Mouse (Mus musculus): ENCODE results near the gene Pde4d. TPM values are rescaled to one million over a fixed set of nuclear protein-coding genes. Genes with fewer than 3 reads are reported as not detected.
A peak's percentile ranks its signal among the peaks of the same experiment; 100 is the strongest.
"Not testable (repeated sequence)": the region's sequence is repeated elsewhere in the genome, so short reads cannot be mapped to it uniquely, and the experiment has no call there.

Gene Pde4d
- polyA plus RNA-seq, 1 experiment from 2014 or later: 8.7 TPM

- Histone ChIP-seq H3K27ac (ENCODE audit: low read depth, low read length) (no peak overlapping the region), H3K4me2 (no peak overlapping the region), H3K9ac (ENCODE audit: low read length) (no peak overlapping the region), H3K4me3 (ENCODE audit: low read depth, low read length) (no peak overlapping the region), H3K9me3 (ENCODE audit: control insufficient read depth, low read length) (no peaks in the 10 kb centered on the region), H3K4me1 (ENCODE audit: control insufficient read depth, insufficient read depth, low read length) (no peaks in the 10 kb centered on the region), H3K36me3 (ENCODE audit: control insufficient read depth, insufficient read depth, low read length) (no peaks in the 10 kb centered on the region), H3K27me3 (ENCODE audit: control insufficient read depth, insufficient read depth, low read length) (no peaks in the 10 kb centered on the region)
- 0 out of 2 replicates have a peak, but pooled peaks have one; percentile 19 for ATAC-seq (ENCODE audit: low FRiP score)
- no peak for DNase-seq (ENCODE audit: low spot score, missing footprints)
- 59% methylated on average over 3 of the region's 3 CpGs for WGBS
Measured at GRCm38 (mm10) chr13:108772386-108772785, 322.6 kb downstream of the Pde4d start.

GRCm38 (mm10) chr13:108774981-108775380 is 325.2 kb downstream of the Pde4d start:
- DNase-seq (ENCODE audit: low spot score, missing footprints): no peak
- H3K27ac ChIP-seq (ENCODE audit: low read depth, low read length): no peak overlapping the region
- ATAC-seq (ENCODE audit: low FRiP score): no peak
- WGBS: 93% methylated on average over 1 of the region's 1 CpGs
- no peak overlapping the region for H3K4me2 ChIP-seq
- H3K36me3 ChIP-seq (ENCODE audit: control insufficient read depth, insufficient read depth, low read length): no peaks in the 10 kb centered on the region
- H3K27me3 ChIP-seq (ENCODE audit: control insufficient read depth, insufficient read depth, low read length): no peaks in the 10 kb centered on the region
- no peak overlapping the region for H3K9ac ChIP-seq (ENCODE audit: low read length)
- no peaks in the 10 kb centered on the region for H3K9me3 ChIP-seq (ENCODE audit: control insufficient read depth, low read length)
- H3K4me1 ChIP-seq (ENCODE audit: control insufficient read depth, insufficient read depth, low read length): no peaks in the 10 kb centered on the region
- no peak overlapping the region for H3K4me3 ChIP-seq (ENCODE audit: low read depth, low read length)

GRCm38 (mm10) chr13:108775882-108776281 is 326.1 kb downstream of the Pde4d start:
- no peak for ATAC-seq (ENCODE audit: low FRiP score)
- H3K27ac ChIP-seq (ENCODE audit: low read depth, low read length): no peak overlapping the region
- WGBS: 88% methylated on average over 7 of the region's 7 CpGs

GRCm38 (mm10) chr13:108797620-108798019 is 347.9 kb downstream of the Pde4d start:
- 74% methylated on average over 3 of the region's 3 CpGs for WGBS
- DNase-seq (ENCODE audit: low spot score, missing footprints): not testable (repeated sequence)

More at GRCm38 (mm10) chr13:108775882-108776281, 326.1 kb downstream of the Pde4d start:
- peak; percentile 45 for DNase-seq (ENCODE audit: low spot score, missing footprints)
- Histone ChIP-seq H3K4me1 (ENCODE audit: control insufficient read depth, insufficient read depth, low read length) (no peaks in the 10 kb centered on the region), H3K9me3 (ENCODE audit: control insufficient read depth, low read length) (no peaks in the 10 kb centered on the region), H3K4me3 (ENCODE audit: low read depth, low read length) (no peak overlapping the region), H3K36me3 (ENCODE audit: control insufficient read depth, insufficient read depth, low read length) (no peaks in the 10 kb centered on the region), H3K9ac (ENCODE audit: low read length) (no peak overlapping the region), H3K27me3 (ENCODE audit: control insufficient read depth, insufficient read depth, low read length) (no peaks in the 10 kb centered on the region), H3K4me2 (no peak overlapping the region)

GRCm38 (mm10) chr13:108809191-108809590 is 359.4 kb downstream of the Pde4d start:
- no peak overlapping the region for H3K4me3 ChIP-seq (ENCODE audit: low read depth, low read length)
- 94% methylated on average over 7 of the region's 7 CpGs for WGBS

More at GRCm38 (mm10) chr13:108797620-108798019, 347.9 kb downstream of the Pde4d start:
- not testable (repeated sequence) for H3K4me1 ChIP-seq (ENCODE audit: control insufficient read depth, insufficient read depth, low read length); H3K9me3 ChIP-seq (ENCODE audit: control insufficient read depth, low read length); H3K9ac ChIP-seq (ENCODE audit: low read length); H3K4me3 ChIP-seq (ENCODE audit: low read depth, low read length); H3K36me3 ChIP-seq (ENCODE audit: control insufficient read depth, insufficient read depth, low read length); H3K27me3 ChIP-seq (ENCODE audit: control insufficient read depth, insufficient read depth, low read length); H3K27ac ChIP-seq (ENCODE audit: low read depth, low read length); ATAC-seq (ENCODE audit: low FRiP score); H3K4me2 ChIP-seq

GRCm38 (mm10) chr13:108812956-108813355 is 363.2 kb downstream of the Pde4d start:
- DNase-seq (ENCODE audit: low spot score, missing footprints) (no peak), ATAC-seq (ENCODE audit: low FRiP score) (no peak)
- no peak overlapping the region for H3K27ac ChIP-seq (ENCODE audit: low read depth, low read length)
- no peaks in the 10 kb centered on the region for H3K4me1 ChIP-seq (ENCODE audit: control insufficient read depth, insufficient read depth, low read length)
- H3K9ac ChIP-seq (ENCODE audit: low read length): no peak overlapping the region
- no peak overlapping the region for H3K4me3 ChIP-seq (ENCODE audit: low read depth, low read length)
- H3K27me3 ChIP-seq (ENCODE audit: control insufficient read depth, insufficient read depth, low read length): no peaks in the 10 kb centered on the region
- no peaks in the 10 kb centered on the region for H3K36me3 ChIP-seq (ENCODE audit: control insufficient read depth, insufficient read depth, low read length)
- no peak overlapping the region for H3K4me2 ChIP-seq
- 57% methylated on average over 3 of the region's 3 CpGs for whole genome bisulfite sequencing
- no peaks in the 10 kb centered on the region for H3K9me3 ChIP-seq (ENCODE audit: control insufficient read depth, low read length)

More at GRCm38 (mm10) chr13:108809191-108809590, 359.4 kb downstream of the Pde4d start:
- Histone ChIP-seq H3K27me3 (ENCODE audit: control insufficient read depth, insufficient read depth, low read length) (no peaks in the 10 kb centered on the region), H3K9me3 (ENCODE audit: control insufficient read depth, low read length) (no peaks in the 10 kb centered on the region), H3K36me3 (ENCODE audit: control insufficient read depth, insufficient read depth, low read length) (no peaks in the 10 kb centered on the region), H3K27ac (ENCODE audit: low read depth, low read length) (no peak overlapping the region), H3K4me1 (ENCODE audit: control insufficient read depth, insufficient read depth, low read length) (no peaks in the 10 kb centered on the region), H3K4me2 (no peak overlapping the region), H3K9ac (ENCODE audit: low read length) (no peak overlapping the region)
- ATAC-seq (ENCODE audit: low FRiP score) (no peak), DNase-seq (ENCODE audit: low spot score, missing footprints) (no peak)

GRCm38 (mm10) chr13:108819846-108820408 is 370.2 kb downstream of the Pde4d start:
- DNase-seq (ENCODE audit: low spot score, missing footprints): no peak
- Histone ChIP-seq H3K36me3 (ENCODE audit: control insufficient read depth, insufficient read depth, low read length) (no peaks in the 10 kb centered on the region), H3K4me2 (no peak overlapping the region), H3K4me3 (ENCODE audit: low read depth, low read length) (no peak overlapping the region), H3K9ac (ENCODE audit: low read length) (no peak overlapping the region), H3K27ac (ENCODE audit: low read depth, low read length) (no peak overlapping the region), H3K9me3 (ENCODE audit: control insufficient read depth, low read length) (no peaks in the 10 kb centered on the region), H3K4me1 (ENCODE audit: control insufficient read depth, insufficient read depth, low read length) (no peaks in the 10 kb centered on the region), H3K27me3 (ENCODE audit: control insufficient read depth, insufficient read depth, low read length) (no peaks in the 10 kb centered on the region)
- 76% methylated on average over 6 of the region's 6 CpGs for WGBS
- ATAC-seq (ENCODE audit: low FRiP score): no peak

- no peak overlapping the region for H3K9ac ChIP-seq (ENCODE audit: low read length)
- no peaks in the 10 kb centered on the region for H3K4me1 ChIP-seq (ENCODE audit: control insufficient read depth, insufficient read depth, low read length)
- no peaks in the 10 kb centered on the region for H3K27me3 ChIP-seq (ENCODE audit: control insufficient read depth, insufficient read depth, low read length)
- H3K27ac ChIP-seq (ENCODE audit: low read depth, low read length): no peak overlapping the region
- ATAC-seq (ENCODE audit: low FRiP score): no peak
- no peaks in the 10 kb centered on the region for H3K36me3 ChIP-seq (ENCODE audit: control insufficient read depth, insufficient read depth, low read length)
- DNase-seq (ENCODE audit: low spot score, missing footprints): no peak
- no peaks in the 10 kb centered on the region for H3K9me3 ChIP-seq (ENCODE audit: control insufficient read depth, low read length)
- WGBS: 88% methylated on average over 2 of the region's 2 CpGs
- no peak overlapping the region for H3K4me3 ChIP-seq (ENCODE audit: low read depth, low read length)
- H3K4me2 ChIP-seq: no peak overlapping the region
Measured at GRCm38 (mm10) chr13:108820487-108820886, 370.7 kb downstream of the Pde4d start.

- Histone ChIP-seq H3K36me3 (ENCODE audit: control insufficient read depth, insufficient read depth, low read length) (no peaks in the 10 kb centered on the region), H3K27ac (ENCODE audit: low read depth, low read length) (no peak overlapping the region), H3K27me3 (ENCODE audit: control insufficient read depth, insufficient read depth, low read length) (no peaks in the 10 kb centered on the region), H3K4me3 (ENCODE audit: low read depth, low read length) (no peak overlapping the region), H3K9me3 (ENCODE audit: control insufficient read depth, low read length) (no peaks in the 10 kb centered on the region), H3K4me1 (ENCODE audit: control insufficient read depth, insufficient read depth, low read length) (no peaks in the 10 kb centered on the region), H3K9ac (ENCODE audit: low read length) (no peak overlapping the region), H3K4me2 (no peak overlapping the region)
- WGBS: 92% methylated on average over 7 of the region's 7 CpGs
- DNase-seq (ENCODE audit: low spot score, missing footprints) (no peak), ATAC-seq (ENCODE audit: low FRiP score) (no peak)
Measured at GRCm38 (mm10) chr13:108821270-108821669, 371.5 kb downstream of the Pde4d start.

Data from midbrain, embryonic 11.5 days (tissue).